Mouse (Mus musculus): ENCODE results near the gene Ppp1r13l. TPM values are rescaled to one million over a fixed set of nuclear protein-coding genes. Genes with fewer than 3 reads are reported as not detected.

Ppp1r13l gene
- polyA plus RNA-seq, 1 experiment from 2014 or later: 8.1 TPM

- no peaks in the 10 kb centered on the region for H3K9me3 ChIP-seq
- no peak overlapping the region for H3K4me3 ChIP-seq
- H3K27ac ChIP-seq: no peak overlapping the region
- WGBS: 86% methylated on average over 2 of the region's 2 CpGs
- no peaks in the 10 kb centered on the region for H3K36me3 ChIP-seq
- H3K27me3 ChIP-seq: peaks cover 17% of the 10 kb centered on the region
- H3K4me1 ChIP-seq: 0 out of 2 replicates have a peak, but pooled peaks cover 5% of the 10 kb centered on the region
- H3K9ac ChIP-seq: no peak overlapping the region
- H3K4me2 ChIP-seq (replicated peaks): no peak overlapping the region
- no peak for ATAC-seq (ENCODE audit: insufficient number of reproducible peaks, insufficient read depth, low FRiP score, low TSS enrichment)
These were observed 13.8 kb downstream of the Ppp1r13l start for GRCm38 (mm10) chr7:19373367-19373766.

- no peak overlapping the region for H3K4me2 ChIP-seq (replicated peaks)
- H3K36me3 ChIP-seq: no peaks in the 10 kb centered on the region
- H3K27ac ChIP-seq: no peak overlapping the region
- WGBS: 74% methylated on average over 18 of the region's 18 CpGs
- H3K4me1 ChIP-seq: no peaks in the 10 kb centered on the region
- H3K9ac ChIP-seq: 0 out of 2 replicates have a peak overlapping the region, but pooled peaks have one; percentile 16
- H3K9me3 ChIP-seq: no peaks in the 10 kb centered on the region
- no peaks in the 10 kb centered on the region; the same call in 1 of the 2 replicates for H3K27me3 ChIP-seq
- no peak overlapping the region for H3K4me3 ChIP-seq
- no peak for ATAC-seq (ENCODE audit: insufficient number of reproducible peaks, insufficient read depth, low FRiP score, low TSS enrichment)
These were observed 15.8 kb downstream of the Ppp1r13l start for GRCm38 (mm10) chr7:19375368-19375767.

- Histone ChIP-seq H3K9me3 (no peaks in the 10 kb centered on the region), H3K27me3 (no peaks in the 10 kb centered on the region), H3K4me2 (replicated peaks) (no peak overlapping the region), H3K4me1 (no peaks in the 10 kb centered on the region), H3K9ac (no peak overlapping the region), H3K27ac (no peak overlapping the region), H3K36me3 (no peaks in the 10 kb centered on the region), H3K4me3 (no peak overlapping the region)
- ATAC-seq (ENCODE audit: insufficient number of reproducible peaks, insufficient read depth, low FRiP score, low TSS enrichment): no peak
- 86% methylated on average over 4 of the region's 4 CpGs for WGBS
These were observed 16.5 kb downstream of the Ppp1r13l start for GRCm38 (mm10) chr7:19376019-19376418.

GRCm38 (mm10) chr7:19378049-19378448 lies 18.5 kb downstream of the Ppp1r13l start:
- Histone ChIP-seq H3K27me3 (no peaks in the 10 kb centered on the region), H3K4me1 (peaks cover 6% of the 10 kb centered on the region), H3K9ac (no peak overlapping the region), H3K27ac (no peak overlapping the region), H3K4me3 (no peak overlapping the region), H3K36me3 (no peaks in the 10 kb centered on the region), H3K4me2 (replicated peaks) (no peak overlapping the region), H3K9me3 (no peaks in the 10 kb centered on the region)
- WGBS: 80% methylated on average over 8 of the region's 8 CpGs
- no peak for ATAC-seq (ENCODE audit: insufficient number of reproducible peaks, insufficient read depth, low FRiP score, low TSS enrichment)

- H3K36me3 ChIP-seq: peaks cover 30% of the 10 kb centered on the region
- peak within 1 kb of the TSS; percentile 94 for H3K4me3 ChIP-seq
- H3K27me3 ChIP-seq: no peaks in the 10 kb centered on the region
- H3K4me2 ChIP-seq (replicated peaks): peak within 1 kb of the TSS; percentile 88
- H3K4me1 ChIP-seq: peaks cover 12% of the 10 kb centered on the region
- no peaks in the 10 kb centered on the region for H3K9me3 ChIP-seq
- H3K9ac ChIP-seq: peak within 1 kb of the TSS; percentile 91
- peak; percentile 90 for ATAC-seq (ENCODE audit: insufficient number of reproducible peaks, insufficient read depth, low FRiP score, low TSS enrichment)
- peak within 1 kb of the TSS; percentile 64; the same call in 1 of the 2 replicates for H3K27ac ChIP-seq
- 8% methylated on average over 38 of the region's 48 CpGs for WGBS
These were observed 22.0 kb downstream of the Ppp1r13l start, which contains the start of gene Ercc2 for GRCm38 (mm10) chr7:19381377-19382165. Ercc2 (plus strand) TSS chr7:19382010.

GRCm38 (mm10) chr7:19382166-19382541 lies 22.6 kb downstream of the Ppp1r13l start:
- Histone ChIP-seq H3K4me2 (replicated peaks) (peak overlapping the region; percentile 88), H3K27ac (peak overlapping the region; percentile 64; the same call in 1 of the 2 replicates), H3K9ac (peak overlapping the region; percentile 91), H3K4me1 (peaks cover 12% of the 10 kb centered on the region), H3K27me3 (no peaks in the 10 kb centered on the region), H3K36me3 (peaks cover 36% of the 10 kb centered on the region), H3K4me3 (peak overlapping the region; percentile 94), H3K9me3 (no peaks in the 10 kb centered on the region)
- WGBS: under 1% methylated on average over 22 of the region's 37 CpGs
- peak; percentile 47; the same call in 1 of the 2 replicates for ATAC-seq (ENCODE audit: insufficient number of reproducible peaks, insufficient read depth, low FRiP score, low TSS enrichment)

GRCm38 (mm10) chr7:19383708-19384107 lies 24.2 kb downstream of the Ppp1r13l start:
- H3K9me3 ChIP-seq: no peaks in the 10 kb centered on the region
- H3K9ac ChIP-seq: 0 out of 2 replicates have a peak overlapping the region, but pooled peaks have one; percentile 1
- H3K27me3 ChIP-seq: no peaks in the 10 kb centered on the region
- no peak for ATAC-seq (ENCODE audit: insufficient number of reproducible peaks, insufficient read depth, low FRiP score, low TSS enrichment)
- H3K27ac ChIP-seq: no peak overlapping the region
- WGBS: 64% methylated on average over 9 of the region's 9 CpGs
- peaks cover 12% of the 10 kb centered on the region for H3K4me1 ChIP-seq
- H3K36me3 ChIP-seq: peaks cover 51% of the 10 kb centered on the region
- H3K4me3 ChIP-seq: no peak overlapping the region
- H3K4me2 ChIP-seq (replicated peaks): 0 out of 2 replicates have a peak overlapping the region, but pooled peaks have one; percentile 88

- WGBS: 83% methylated on average over 9 of the region's 10 CpGs
- Histone ChIP-seq H3K4me1 (no peaks in the 10 kb centered on the region), H3K9ac (no peak overlapping the region), H3K36me3 (peaks cover 98% of the 10 kb centered on the region), H3K4me3 (no peak overlapping the region), H3K27me3 (no peaks in the 10 kb centered on the region), H3K9me3 (no peaks in the 10 kb centered on the region), H3K4me2 (replicated peaks) (no peak overlapping the region), H3K27ac (0 out of 2 replicates have a peak overlapping the region, but pooled peaks have one; percentile 30)
- ATAC-seq (ENCODE audit: insufficient number of reproducible peaks, insufficient read depth, low FRiP score, low TSS enrichment): no peak
These were observed 29.3 kb downstream of the Ppp1r13l start for GRCm38 (mm10) chr7:19388699-19389413.

- no peak overlapping the region for H3K4me2 ChIP-seq (replicated peaks)
- 92% methylated on average over 8 of the region's 8 CpGs for WGBS
- H3K4me3 ChIP-seq: no peak overlapping the region
- ATAC-seq (ENCODE audit: insufficient number of reproducible peaks, insufficient read depth, low FRiP score, low TSS enrichment): no peak
- H3K4me1 ChIP-seq: no peaks in the 10 kb centered on the region; the same call in 1 of the 2 replicates
- no peak overlapping the region for H3K27ac ChIP-seq
- no peak overlapping the region for H3K9ac ChIP-seq
- H3K36me3 ChIP-seq: peaks cover 65% of the 10 kb centered on the region
- H3K27me3 ChIP-seq: peaks cover 7% of the 10 kb centered on the region
- H3K9me3 ChIP-seq: no peaks in the 10 kb centered on the region
These were observed 34.9 kb downstream of the Ppp1r13l start for GRCm38 (mm10) chr7:19394484-19394883.

GRCm38 (mm10) chr7:19399496-19400280 lies 40.1 kb downstream of the Ppp1r13l start:
- H3K27me3 ChIP-seq: peaks cover 54% of the 10 kb centered on the region

GRCm38 (mm10) chr7:19400946-19401345 lies 41.4 kb downstream of the Ppp1r13l start:
- WGBS: 82% methylated on average over 4 of the region's 4 CpGs
- no peak for ATAC-seq (ENCODE audit: insufficient number of reproducible peaks, insufficient read depth, low FRiP score, low TSS enrichment)
- Histone ChIP-seq H3K36me3 (0 out of 2 replicates have a peak, but pooled peaks cover under 1% of the 10 kb centered on the region), H3K4me2 (replicated peaks) (no peak overlapping the region), H3K4me3 (no peak overlapping the region), H3K4me1 (peaks cover 14% of the 10 kb centered on the region), H3K27ac (no peak overlapping the region), H3K9ac (no peak overlapping the region), H3K27me3 (peaks cover 64% of the 10 kb centered on the region), H3K9me3 (peaks cover 4% of the 10 kb centered on the region; the same call in 1 of the 2 replicates)

More at GRCm38 (mm10) chr7:19399496-19400280, 40.1 kb downstream of the Ppp1r13l start:
- Histone ChIP-seq H3K4me2 (replicated peaks) (peak overlapping the region; percentile 50), H3K9me3 (peaks cover 4% of the 10 kb centered on the region; the same call in 1 of the 2 replicates), H3K4me3 (peak overlapping the region; percentile 31), H3K4me1 (peaks cover 11% of the 10 kb centered on the region), H3K27ac (peak overlapping the region; percentile 37; the same call in 1 of the 2 replicates), H3K36me3 (peaks cover 13% of the 10 kb centered on the region), H3K9ac (peak overlapping the region; percentile 36)
- WGBS: 3% methylated on average over 27 of the region's 27 CpGs
- ATAC-seq (ENCODE audit: insufficient number of reproducible peaks, insufficient read depth, low FRiP score, low TSS enrichment): no peak
